Mouse (Mus musculus) mesoderm, embryonic 11.5 days (tissue): ENCODE measurements at regions not wholly inside any gene's neighbourhood (a gene's known extent, or its start where the extent isn't known, plus 50 kb on each side); places are given as distances from the start of the nearest gene placed in this dataset.
"Not testable (repeated sequence)": the region's sequence is repeated elsewhere in the genome, so short reads cannot be mapped to it uniquely, and the experiment has no call there.

ENCODE experiments used
- DNase-seq: peaks from one replicate; pipeline ENCODE4 v3.0.0-alpha.2; 2012; ENCODE audit warnings: low read depth, low spot score

DNA sequence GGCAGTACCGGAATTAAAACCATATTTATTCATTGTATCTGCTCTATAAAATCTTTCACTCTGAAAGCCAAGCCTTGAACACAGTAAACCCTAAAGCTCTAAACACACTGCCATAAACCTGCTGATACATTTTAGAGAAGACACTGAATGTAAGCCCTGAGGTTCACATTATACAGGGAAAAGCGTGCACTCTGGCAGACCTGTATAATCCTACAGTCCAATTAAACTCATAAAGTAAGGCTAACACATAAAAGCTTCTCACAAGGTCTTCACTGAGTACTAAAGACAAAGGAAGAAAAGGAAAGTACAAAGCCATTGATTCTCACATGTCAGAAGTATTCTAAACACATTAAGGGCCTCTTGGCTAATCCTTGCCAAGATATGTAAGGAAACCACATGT is 302.8 kb downstream of the Cylc2 start:
- no peak for DNase-seq

DNA sequence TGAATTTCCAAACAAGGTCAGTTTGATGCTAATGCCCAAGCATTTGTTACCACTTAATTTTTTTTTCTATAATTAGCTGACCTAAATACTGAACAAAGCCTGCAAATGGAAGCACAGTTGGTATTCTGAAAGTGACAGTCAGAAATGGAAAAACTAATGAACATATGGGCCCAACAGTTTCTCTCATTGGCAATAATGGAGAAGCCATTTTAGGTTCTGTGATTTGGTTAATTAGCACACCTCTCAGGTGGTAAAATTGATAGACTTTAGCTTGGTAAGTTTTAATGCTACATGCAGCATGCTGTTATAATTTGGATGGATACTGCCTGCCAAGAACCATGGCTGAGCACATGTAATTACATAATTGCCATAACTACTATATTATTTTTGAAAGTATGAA is 303.3 kb downstream of the Cylc2 start:
- no peak for DNase-seq

- no peak for DNase-seq
Measured at GRCm38 (mm10) chr4:51545419-51545818, 328.9 kb downstream of the Cylc2 start.

GRCm38 (mm10) chr4:51559693-51560092 is 343.2 kb downstream of the Cylc2 start:
- DNase-seq: peak; percentile 6

DNA sequence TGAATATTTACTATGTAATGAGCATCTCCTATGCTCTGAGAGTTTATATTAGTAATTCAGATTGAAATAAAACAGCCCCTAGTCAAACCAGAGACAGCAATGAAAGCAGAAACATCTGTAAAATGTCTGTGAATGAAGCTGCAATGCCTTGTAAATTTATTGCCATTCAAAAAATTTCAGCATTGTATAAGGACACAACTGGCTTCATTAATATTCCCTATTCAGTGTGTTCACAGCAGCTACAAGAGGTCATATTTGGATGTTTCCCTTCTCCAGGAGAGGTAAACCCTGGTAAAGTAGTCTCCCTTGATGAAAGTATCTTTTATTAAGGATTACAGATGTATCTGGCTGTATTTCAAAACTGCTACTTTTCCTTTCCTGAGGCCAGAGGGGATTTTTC is 343.6 kb downstream of the Cylc2 start:
- no peak for DNase-seq

DNA sequence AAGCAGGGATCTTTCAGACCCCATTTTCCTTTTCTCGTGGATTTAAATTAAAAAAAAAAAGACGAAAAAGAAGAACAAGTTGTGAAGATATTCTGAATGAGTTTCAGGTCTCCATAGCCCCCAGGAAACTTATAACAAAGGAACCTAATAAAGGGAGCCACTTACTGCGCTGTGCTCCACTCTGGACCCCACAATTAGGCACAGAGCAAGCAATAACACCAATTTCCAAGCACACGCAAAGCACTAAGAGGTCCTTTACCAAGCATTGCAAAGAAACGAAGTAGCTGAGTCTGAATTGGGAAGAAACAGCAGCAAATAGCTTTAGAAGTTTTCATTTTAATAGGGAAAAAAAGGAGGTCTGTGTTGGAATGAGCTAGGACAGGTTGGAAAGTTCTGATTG is 345.9 kb downstream of the Cylc2 start:
- DNase-seq: no peak

DNA sequence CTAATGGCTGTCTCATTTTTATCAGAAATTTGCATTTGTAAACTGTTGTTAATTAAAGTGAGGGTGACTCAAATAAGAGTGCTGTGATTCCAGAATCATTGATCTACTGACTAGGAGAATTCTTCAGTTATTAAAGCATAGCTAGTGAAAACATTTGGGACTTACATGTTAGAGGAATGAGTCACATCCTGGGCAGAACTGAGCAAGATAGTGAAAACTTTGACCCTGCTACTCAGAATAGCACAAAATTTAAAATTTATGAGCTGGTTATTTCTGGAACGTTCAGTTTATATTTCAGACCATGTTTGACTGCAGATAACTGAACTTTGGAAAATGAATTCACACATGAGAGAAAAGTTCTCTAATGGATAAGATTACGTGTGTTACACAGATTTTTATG is 360.0 kb downstream of the Cylc2 start:
- DNase-seq: no peak

DNA sequence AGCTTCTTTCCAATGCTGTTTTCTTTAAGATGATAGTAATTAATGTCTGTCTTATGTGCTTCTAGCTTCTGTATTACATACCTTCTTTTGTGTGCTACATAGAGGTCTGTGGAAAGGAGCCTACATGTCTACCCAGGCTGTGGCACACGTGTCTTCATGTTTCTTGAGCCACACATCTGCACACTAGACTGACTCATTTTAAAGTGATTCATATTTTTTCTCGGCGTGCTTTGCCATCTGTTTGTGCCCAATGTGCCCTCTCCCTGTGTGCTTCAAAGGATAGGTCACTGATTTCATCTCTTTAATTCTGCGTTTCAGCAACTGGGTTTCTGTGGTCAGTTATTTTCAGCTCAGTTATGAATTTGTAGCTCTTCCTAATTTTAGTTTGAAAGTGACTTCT is 377.6 kb downstream of the Cylc2 start:
- no peak for DNase-seq

DNA sequence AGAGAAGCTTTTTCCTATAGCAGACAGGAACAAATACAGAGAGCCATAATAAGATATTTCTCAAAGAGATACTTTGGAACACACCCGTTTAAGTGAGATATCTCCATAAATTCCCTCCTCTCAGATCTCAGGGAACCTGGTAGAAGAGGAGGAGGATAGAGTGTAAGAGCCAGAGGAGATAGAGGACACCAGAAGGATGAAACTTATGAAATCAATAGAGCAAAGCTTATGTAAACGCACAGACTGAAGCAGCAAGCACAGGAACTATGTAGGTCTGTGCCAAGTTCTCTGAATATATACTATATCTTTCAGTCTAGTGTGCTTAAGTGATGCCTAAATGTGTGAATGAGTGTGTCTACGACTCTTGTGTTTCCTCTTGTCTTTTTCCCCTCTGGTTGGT is 381.4 kb downstream of the Cylc2 start:
- DNase-seq: no peak

- DNase-seq: peak; percentile 20
Measured at GRCm38 (mm10) chr4:51599984-51600747, 383.7 kb downstream of the Cylc2 start.

DNA sequence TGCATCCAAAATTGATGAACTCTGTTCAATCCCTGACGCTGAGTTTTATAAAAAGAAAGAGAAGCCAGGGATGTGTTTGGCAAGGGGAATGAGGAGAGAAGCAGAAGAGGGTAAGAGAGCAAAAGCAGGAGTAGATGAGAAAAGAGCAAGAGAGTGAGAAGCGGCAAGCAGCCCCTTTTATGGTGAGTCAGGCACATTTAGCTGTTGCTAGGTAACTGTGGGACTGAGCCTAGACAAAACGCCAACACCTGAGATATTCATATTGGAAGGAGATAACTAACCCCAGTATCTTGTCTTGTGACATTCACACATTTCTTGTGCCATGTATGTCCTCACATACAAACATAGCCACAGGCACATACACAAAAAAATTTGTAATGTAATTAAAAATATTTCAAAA is 410.8 kb downstream of the Cylc2 start:
- DNase-seq: no peak

DNA sequence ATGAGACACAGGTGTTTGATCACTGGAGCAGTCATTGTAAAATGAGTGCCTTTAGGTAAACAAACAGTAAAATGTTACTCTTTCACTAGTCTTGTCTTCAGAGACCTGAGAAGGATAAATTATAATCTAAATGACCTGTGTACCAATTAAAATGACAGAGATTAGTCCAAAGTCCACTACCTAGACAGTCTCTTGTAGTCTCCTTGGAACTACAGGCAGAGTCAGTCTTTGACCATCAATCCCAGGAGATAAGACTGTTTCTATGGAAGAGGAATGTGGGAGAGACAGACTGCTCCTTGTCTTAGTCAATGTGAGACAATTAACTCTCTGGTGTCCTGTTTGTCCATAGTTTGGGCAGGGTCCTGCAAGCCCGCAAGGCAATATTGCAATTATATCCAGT is 417.0 kb downstream of the Cylc2 start:
- DNase-seq: no peak

DNA sequence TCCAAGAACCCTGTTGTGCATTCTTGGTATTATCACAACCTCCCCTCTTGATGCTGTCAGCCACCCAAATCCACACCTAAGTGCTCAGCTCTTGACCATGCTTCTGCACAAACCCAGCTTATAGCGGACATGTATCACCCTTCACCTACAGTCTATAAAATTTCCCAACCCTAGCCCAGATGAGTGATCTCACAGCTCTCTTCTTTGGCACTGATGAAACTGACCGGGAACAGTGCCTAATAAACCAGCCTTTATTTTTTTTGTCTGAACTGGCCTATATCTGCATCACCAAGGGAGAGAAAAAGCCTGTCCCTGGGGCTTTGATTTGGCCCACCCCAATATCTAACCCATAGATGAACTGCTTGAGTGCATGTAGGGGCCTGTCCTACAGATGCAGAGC is 440.8 kb downstream of the Cylc2 start:
- no peak for DNase-seq

DNA sequence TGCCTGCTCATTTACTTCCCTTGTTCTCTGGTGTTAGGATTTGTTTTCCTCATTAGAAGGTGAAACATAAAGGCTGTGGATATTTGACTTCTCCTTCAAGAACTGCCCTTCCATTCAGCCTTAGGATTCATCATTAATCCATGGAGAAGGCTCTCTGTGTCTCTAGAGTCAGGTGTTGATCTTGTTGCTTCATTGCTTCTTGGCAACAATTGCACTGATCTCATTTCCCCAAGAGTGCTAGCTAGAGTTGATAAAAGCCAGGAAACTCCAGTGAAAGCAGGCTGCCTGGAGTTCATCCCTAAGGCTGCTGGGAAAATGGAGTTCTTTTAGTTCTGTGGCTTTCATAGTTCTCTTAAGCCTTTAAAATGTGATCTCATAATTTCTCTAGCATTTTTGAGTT is 441.8 kb downstream of the Cylc2 start:
- DNase-seq: no peak

- no peak for DNase-seq
Measured at GRCm38 (mm10) chr4:51671516-51671915, 455.0 kb downstream of the Cylc2 start.

DNA sequence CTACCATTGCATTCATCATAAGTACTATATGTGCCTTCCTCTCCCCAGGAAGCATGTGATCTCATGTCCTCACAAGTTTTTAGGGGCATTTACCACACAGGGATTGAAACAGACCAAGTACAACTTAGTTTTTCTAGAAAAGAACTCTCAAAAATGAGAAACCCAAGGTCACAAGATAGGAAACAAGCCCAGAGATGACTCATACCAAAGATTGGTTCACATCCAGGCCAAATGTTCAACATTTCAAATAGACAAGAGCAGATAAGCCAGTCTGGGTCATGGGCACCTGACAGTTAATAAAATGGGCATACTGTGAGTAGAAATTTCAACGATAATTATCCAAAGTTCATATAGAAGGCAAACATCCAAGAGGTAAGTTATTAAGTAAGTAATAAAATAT is 457.9 kb downstream of the Cylc2 start:
- DNase-seq: no peak

- DNase-seq: no peak
Measured at GRCm38 (mm10) chr4:51679097-51679496, 462.6 kb downstream of the Cylc2 start.

GRCm38 (mm10) chr4:51683345-51683744 is 466.9 kb downstream of the Cylc2 start:
- not testable (repeated sequence) for DNase-seq

DNA sequence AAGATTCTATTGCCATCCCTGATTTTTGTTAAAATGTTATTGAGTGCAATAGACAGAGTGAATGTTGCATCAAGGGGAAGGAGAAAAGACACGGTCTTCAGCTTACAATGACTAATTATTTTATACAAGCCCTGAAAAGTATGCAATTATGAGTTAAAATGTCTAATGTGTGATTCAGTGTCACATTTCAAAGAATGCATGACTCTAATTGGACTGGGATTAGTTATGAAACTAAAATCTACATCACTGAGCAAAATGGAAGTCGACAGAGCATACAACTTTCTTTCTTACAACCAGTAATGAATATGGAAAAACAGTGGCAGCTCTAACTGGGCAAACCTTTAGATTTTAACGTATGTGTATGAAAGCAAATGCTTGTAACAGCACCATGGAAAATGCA is 470.2 kb downstream of the Cylc2 start:
- DNase-seq: no peak
